Mouse (Mus musculus) liver, postnatal 0 days (tissue): ENCODE data around the gene Adgrg7.

Source experiments
- CTCF ChIP-seq: sonication (generic); IDR thresholded peaks from 2 replicates; pipeline ENCODE4 v1.5.1; 2016; ENCODE audit warnings: antibody characterized with exemption, low read depth
- EP300 ChIP-seq: IDR thresholded peaks from 2 replicates; pipeline ENCODE4 v1.6.1; 2016; ENCODE audit warnings: antibody characterized with exemption, low read depth, mild to moderate bottlenecking

- TF ChIP-seq CTCF = peak; percentile 77
- no peak for TF ChIP-seq EP300
Observed at GRCm38 (mm10) chr16:56771163-56772105, 24.2 kb downstream of the Adgrg7 start.
